Mouse (Mus musculus): ENCODE data around the gene Dennd6b.

DNA sequence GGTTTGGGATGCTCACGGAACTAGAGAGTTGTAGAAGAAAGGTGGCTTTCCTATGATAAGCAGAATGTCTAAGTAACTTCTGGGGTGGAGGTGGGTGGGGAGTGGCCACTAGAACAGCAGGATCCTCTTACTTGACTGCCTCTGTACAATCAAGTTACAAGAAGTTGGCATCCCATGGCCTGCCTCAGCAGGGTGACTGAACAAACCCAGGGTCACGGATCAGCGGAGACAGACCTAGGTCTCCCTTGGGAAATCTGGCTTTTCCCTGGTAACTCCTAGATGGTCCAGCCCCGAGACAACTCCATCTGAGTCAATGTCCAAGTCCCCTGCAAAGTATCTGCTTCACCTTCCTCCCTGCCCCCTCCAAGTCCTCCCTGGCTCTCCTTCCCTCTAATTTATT, 48.4 kb downstream of the Dennd6b start:
- TF ChIP-seq RCOR1 (conservative IDR thresholded peaks at IDR 0.05; ENCODE audit: low read depth, low read length) (no peak), CTCF (conservative IDR thresholded peaks at IDR 0.05 in 1 of 2, IDR thresholded peaks at IDR 0.05 in 1 of 2; ENCODE audit: low read depth in 2 of 2, low read length in 2 of 2) (no peak), JUND (conservative IDR thresholded peaks at IDR 0.05; ENCODE audit: low read depth, low read length) (no peak), TCF12 (IDR thresholded peaks at IDR 0.05; ENCODE audit: low read depth, low read length) (no peak)

All from CH12.LX (cell line).